Mouse (Mus musculus) neural tube, embryonic 11.5 days (tissue): ENCODE results near the gene Eif2b2. TPM values are rescaled to one million over a fixed set of nuclear protein-coding genes. Genes with fewer than 3 reads are reported as not detected.
A peak's percentile ranks its signal among the peaks of the same experiment; 100 is the strongest.

Experiments used
- ATAC-seq: fragments of 200-750 bp; cut with Nextera tagmentation; 2 replicates; pipeline ENCODE4 v1.8.0; 2017; ENCODE audit warnings: moderate number of reproducible peaks, mild to moderate bottlenecking, moderate TSS enrichment, moderate library complexity; ENCODE audit not compliant: insufficient read depth, low FRiP score, low TSS enrichment
- DNase-seq: peaks from one replicate; pipeline ENCODE4 v3.0.0-alpha.2; 2015; ENCODE audit warnings: low spot score
- H3K27ac ChIP-seq: fragments of 300-500 bp; sonication (generic); 2 replicates; pipeline ENCODE4 v1.5.1; 2014; ENCODE audit warnings: low read depth, mild to moderate bottlenecking, low read length
- H3K27me3 ChIP-seq: fragments of 300-500 bp; sonication (generic); 2 replicates; pipeline ENCODE4 v1.6.1; 2014; ENCODE audit warnings: mild to moderate bottlenecking, low read length, mixed read lengths; ENCODE audit not compliant: control insufficient read depth, insufficient read depth
- H3K36me3 ChIP-seq: fragments of 300-500 bp; sonication (generic); 2 replicates; pipeline ENCODE4 v1.6.1; 2014; ENCODE audit warnings: mild to moderate bottlenecking, low read length, moderate library complexity, mixed read lengths; ENCODE audit not compliant: control insufficient read depth, insufficient read depth
- H3K4me1 ChIP-seq: fragments of 300-500 bp; sonication (generic); 2 replicates; pipeline ENCODE4 v1.6.1; 2014; ENCODE audit warnings: low read length, mixed read lengths; ENCODE audit not compliant: control insufficient read depth, insufficient read depth
- H3K4me2 ChIP-seq: fragments of 300-500 bp; sonication (generic); 2 replicates; pipeline ENCODE4 v1.6.1; 2014; ENCODE audit warnings: low read depth, mild to moderate bottlenecking, moderate library complexity
- H3K4me3 ChIP-seq: fragments of 300-500 bp; sonication (generic); 2 replicates; pipeline ENCODE4 v1.5.1; 2014; ENCODE audit warnings: low read depth, low read length
- H3K9ac ChIP-seq: fragments of 300-500 bp; sonication (generic); 2 replicates; pipeline ENCODE4 v1.6.1; 2014; ENCODE audit warnings: mild to moderate bottlenecking, low read length
- H3K9me3 ChIP-seq: fragments of 300-500 bp; sonication (generic); 2 replicates; pipeline ENCODE4 v1.6.1; 2016; ENCODE audit warnings: low read length; ENCODE audit not compliant: control insufficient read depth
- WGBS: fragments of 180-500 bp; shearing (Covaris S2); extraction: QIAGEN DNeasy Blood & Tissue Kit; methylation state at CpG from one replicate; pipeline ENCODE4 v1.1.7; 2014; 5-methylcytosine and 5-hydroxymethylcytosine counted together
- polyA plus RNA-seq: library from polyadenylated mRNA; unstranded; fragments of >200 nt; fragmentation: Nextera tagmentation; extraction: Ambion mirVana; gene quantifications from 2 replicates; pipeline ENCODE4 v1.2.1, GENCODE M21; 2014

The Eif2b2 gene
- polyA plus RNA-seq, 1 experiment from 2014 or later = 111 TPM

DNA sequence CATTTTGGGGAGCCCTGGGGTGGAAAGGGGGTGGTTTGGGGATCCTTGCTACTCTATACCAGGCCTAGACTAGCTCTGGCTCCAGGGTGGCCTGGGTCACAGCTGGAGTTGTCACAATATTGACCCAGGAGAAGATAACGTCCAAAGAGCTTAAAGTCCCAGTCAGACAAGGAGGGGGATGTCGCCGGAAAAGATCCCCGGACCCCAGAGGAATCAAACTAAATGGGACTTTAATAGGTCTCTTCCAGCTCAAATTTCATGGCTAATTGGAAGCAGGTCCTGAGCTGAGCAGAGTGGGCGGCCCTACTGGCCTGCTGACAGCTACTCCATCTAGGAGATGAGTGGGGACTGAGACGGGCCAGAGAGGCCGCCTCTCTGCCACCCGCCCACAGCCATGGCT, 21.3 kb upstream of the Eif2b2 start:
- Histone ChIP-seq H3K4me2 (no peak overlapping the region), H3K4me3 (no peak overlapping the region), H3K27me3 (0 out of 2 replicates have a peak, but pooled peaks cover 2% of the 10 kb centered on the region), H3K9me3 (no peaks in the 10 kb centered on the region), H3K27ac (no peak overlapping the region), H3K36me3 (no peaks in the 10 kb centered on the region), H3K4me1 (no peaks in the 10 kb centered on the region), H3K9ac (no peak overlapping the region)
- DNase-seq = peak; percentile 48
- ATAC-seq = no peak
- 38% methylated on average over 8 of the region's 8 CpGs for WGBS

DNA sequence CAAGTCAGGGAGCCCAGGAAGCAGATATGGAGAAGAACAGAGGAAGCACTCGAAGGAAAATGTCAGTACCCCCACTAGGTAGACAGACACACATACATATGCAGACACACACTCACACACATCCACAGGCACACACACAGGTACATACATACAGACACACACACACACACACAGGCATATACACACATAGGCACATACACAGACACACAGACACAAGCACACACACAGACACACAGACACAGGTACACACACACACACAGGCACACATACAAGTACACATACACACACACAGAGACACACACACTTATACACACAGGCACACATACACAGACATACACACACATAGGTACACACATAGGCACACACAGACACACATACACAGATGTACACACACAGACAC, 19.3 kb upstream of the Eif2b2 start:
- Histone ChIP-seq H3K4me1 (no peaks in the 10 kb centered on the region), H3K36me3 (no peaks in the 10 kb centered on the region), H3K27me3 (no peaks in the 10 kb centered on the region), H3K9me3 (no peaks in the 10 kb centered on the region), H3K4me3 (no peak overlapping the region), H3K9ac (no peak overlapping the region), H3K27ac (no peak overlapping the region), H3K4me2 (no peak overlapping the region)
- no peak for ATAC-seq
- 56% methylated on average over 1 of the region's 1 CpGs for WGBS
- no peak for DNase-seq

- 0 out of 2 replicates have a peak overlapping the region, but pooled peaks have one; percentile 2 for H3K4me2 ChIP-seq
- ATAC-seq (no peak), DNase-seq (no peak)
- no peak overlapping the region for H3K27ac ChIP-seq
- no peaks in the 10 kb centered on the region for H3K27me3 ChIP-seq
- no peaks in the 10 kb centered on the region for H3K4me1 ChIP-seq
- no peaks in the 10 kb centered on the region for H3K9me3 ChIP-seq
- H3K36me3 ChIP-seq = no peaks in the 10 kb centered on the region
- H3K4me3 ChIP-seq = no peak overlapping the region
- 18% methylated on average over 24 of the region's 24 CpGs for WGBS
- H3K9ac ChIP-seq = peak overlapping the region; percentile 38
These were observed 18.1 kb upstream of the Eif2b2 start for GRCm38 (mm10) chr12:85200929-85201829.

DNA sequence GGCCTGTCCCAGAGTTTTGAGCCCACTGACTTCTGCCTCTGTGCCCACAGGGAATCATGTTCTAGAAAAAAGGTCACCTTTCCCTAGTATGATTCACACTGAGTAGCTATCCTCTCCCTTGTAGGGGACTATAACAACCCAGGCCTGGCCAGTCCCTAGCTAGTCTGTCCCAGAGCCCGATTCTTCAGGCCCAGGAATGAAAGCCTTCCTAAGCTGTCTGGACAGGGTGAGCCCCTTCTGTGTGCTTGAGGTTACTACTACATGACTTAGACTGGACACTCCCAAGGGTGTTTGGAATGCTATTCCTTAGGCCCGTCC, 17.5 kb upstream of the Eif2b2 start:
- DNase-seq (no peak), ATAC-seq (no peak)
- no peak overlapping the region for H3K4me2 ChIP-seq
- no peaks in the 10 kb centered on the region for H3K9me3 ChIP-seq
- H3K9ac ChIP-seq = no peak overlapping the region
- H3K4me3 ChIP-seq = no peak overlapping the region
- no peak overlapping the region for H3K27ac ChIP-seq
- no peaks in the 10 kb centered on the region for H3K36me3 ChIP-seq
- H3K27me3 ChIP-seq = no peaks in the 10 kb centered on the region
- 78% methylated on average over 2 of the region's 2 CpGs for WGBS
- no peaks in the 10 kb centered on the region for H3K4me1 ChIP-seq

DNA sequence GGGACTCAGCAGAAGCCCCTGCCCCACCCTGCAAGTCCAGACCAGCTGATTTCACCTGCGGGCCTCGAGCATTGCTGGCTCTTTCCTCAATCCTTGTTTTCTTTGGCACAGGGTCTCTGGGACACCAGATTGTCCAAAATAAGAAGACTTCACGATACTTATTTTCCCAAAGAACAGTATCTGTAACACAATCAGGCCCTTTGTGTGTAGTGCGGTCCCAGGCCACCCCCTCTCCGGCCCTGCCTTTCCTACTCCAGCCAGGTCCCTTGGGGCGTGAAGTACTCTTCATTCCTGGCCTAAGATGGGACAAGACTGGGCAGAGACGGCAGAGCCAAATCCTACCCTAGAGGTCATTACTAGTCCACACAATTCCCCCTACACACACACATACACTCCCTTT, 17.1 kb upstream of the Eif2b2 start:
- Histone ChIP-seq H3K27me3 (no peaks in the 10 kb centered on the region), H3K4me2 (no peak overlapping the region), H3K9me3 (no peaks in the 10 kb centered on the region), H3K9ac (no peak overlapping the region), H3K4me3 (no peak overlapping the region), H3K27ac (no peak overlapping the region), H3K36me3 (no peaks in the 10 kb centered on the region), H3K4me1 (no peaks in the 10 kb centered on the region)
- ATAC-seq = no peak
- DNase-seq = no peak
- 88% methylated on average over 7 of the region's 7 CpGs for WGBS

DNA sequence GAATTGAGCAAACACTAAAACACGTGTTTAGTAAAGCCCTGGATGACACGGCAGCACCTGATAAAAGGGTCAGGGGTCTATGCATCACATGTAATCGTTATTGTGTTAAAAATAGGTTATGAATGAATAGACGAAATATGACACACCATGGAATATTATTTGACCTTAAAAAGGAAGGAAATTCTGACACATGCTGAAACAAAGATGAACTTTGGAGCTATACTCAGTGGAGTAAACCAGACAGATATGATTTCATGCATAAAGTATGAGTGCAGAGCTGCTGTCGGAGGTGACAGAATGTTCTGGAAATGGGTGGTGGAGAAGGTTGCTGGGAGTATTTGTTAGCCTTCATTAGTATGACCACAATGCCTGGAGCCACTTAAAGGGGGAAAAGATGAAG, 15.6 kb upstream of the Eif2b2 start:
- Histone ChIP-seq H3K9ac (no peak overlapping the region), H3K27me3 (no peaks in the 10 kb centered on the region), H3K27ac (no peak overlapping the region), H3K4me3 (no peak overlapping the region), H3K4me2 (no peak overlapping the region), H3K9me3 (no peaks in the 10 kb centered on the region), H3K4me1 (no peaks in the 10 kb centered on the region), H3K36me3 (no peaks in the 10 kb centered on the region)
- ATAC-seq (no peak), DNase-seq (no peak)
- WGBS = 86% methylated on average over 5 of the region's 5 CpGs

- Histone ChIP-seq H3K36me3 (no peaks in the 10 kb centered on the region), H3K9ac (no peak overlapping the region), H3K9me3 (no peaks in the 10 kb centered on the region), H3K4me1 (no peaks in the 10 kb centered on the region), H3K4me3 (no peak overlapping the region), H3K4me2 (no peak overlapping the region), H3K27ac (no peak overlapping the region), H3K27me3 (no peaks in the 10 kb centered on the region)
- ATAC-seq = no peak
- 44% methylated on average over 8 of the region's 8 CpGs for WGBS
- DNase-seq = no peak
These were observed 15.2 kb upstream of the Eif2b2 start for GRCm38 (mm10) chr12:85204105-85204504.

- no peak overlapping the region for H3K4me2 ChIP-seq
- no peaks in the 10 kb centered on the region for H3K4me1 ChIP-seq
- H3K9me3 ChIP-seq = no peaks in the 10 kb centered on the region
- H3K27me3 ChIP-seq = no peaks in the 10 kb centered on the region
- H3K36me3 ChIP-seq = no peaks in the 10 kb centered on the region
- H3K9ac ChIP-seq = no peak overlapping the region
- H3K4me3 ChIP-seq = no peak overlapping the region
- no peak overlapping the region for H3K27ac ChIP-seq
- 87% methylated on average over 10 of the region's 10 CpGs for WGBS
- ATAC-seq (no peak), DNase-seq (no peak)
These were observed 13.9 kb upstream of the Eif2b2 start for GRCm38 (mm10) chr12:85205425-85205824.

DNA sequence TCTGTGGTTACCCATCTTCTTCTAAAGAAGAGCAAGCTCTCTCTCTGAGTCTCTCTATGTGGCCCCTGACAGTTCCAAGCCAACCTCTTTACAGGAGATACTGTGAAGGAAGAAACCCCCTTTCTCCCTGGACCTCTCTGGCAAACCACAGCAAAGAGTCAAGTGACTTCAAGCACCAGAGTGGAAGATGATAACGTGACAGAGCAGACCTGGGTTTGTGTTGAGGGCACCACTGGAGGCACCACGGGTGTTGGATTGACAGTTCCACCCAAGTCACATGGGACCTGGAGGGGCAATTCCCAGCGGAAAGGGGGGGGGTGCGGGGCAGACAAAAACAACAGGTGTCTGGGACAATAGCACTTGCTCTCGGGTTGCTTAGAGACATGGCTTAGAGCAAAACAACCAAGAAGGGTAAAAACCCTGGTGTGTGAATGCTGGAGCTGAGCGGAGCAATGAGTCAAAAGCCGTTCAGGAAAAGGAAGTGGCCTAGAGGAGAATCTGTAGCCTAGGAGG, 10.5 kb upstream of the Eif2b2 start:
- Histone ChIP-seq H3K9me3 (no peaks in the 10 kb centered on the region), H3K4me1 (no peaks in the 10 kb centered on the region), H3K4me2 (no peak overlapping the region), H3K27ac (no peak overlapping the region), H3K36me3 (no peaks in the 10 kb centered on the region), H3K9ac (no peak overlapping the region), H3K4me3 (no peak overlapping the region), H3K27me3 (no peaks in the 10 kb centered on the region)
- DNase-seq (no peak), ATAC-seq (no peak)
- 34% methylated on average over 7 of the region's 7 CpGs for WGBS
